Mouse (Mus musculus) stomach, postnatal 0 days (tissue): ENCODE results near the gene Snapc5.

Experiments
- CTCF ChIP-seq: IDR thresholded peaks from 2 replicates; pipeline ENCODE4 v1.5.1; 2016; ENCODE audit warnings: antibody characterized with exemption, low read depth, mild to moderate bottlenecking, moderate library complexity
- EP300 ChIP-seq: optimal IDR thresholded peaks from 2 replicates; pipeline ENCODE3; 2016; ENCODE audit warnings: antibody characterized with exemption

DNA sequence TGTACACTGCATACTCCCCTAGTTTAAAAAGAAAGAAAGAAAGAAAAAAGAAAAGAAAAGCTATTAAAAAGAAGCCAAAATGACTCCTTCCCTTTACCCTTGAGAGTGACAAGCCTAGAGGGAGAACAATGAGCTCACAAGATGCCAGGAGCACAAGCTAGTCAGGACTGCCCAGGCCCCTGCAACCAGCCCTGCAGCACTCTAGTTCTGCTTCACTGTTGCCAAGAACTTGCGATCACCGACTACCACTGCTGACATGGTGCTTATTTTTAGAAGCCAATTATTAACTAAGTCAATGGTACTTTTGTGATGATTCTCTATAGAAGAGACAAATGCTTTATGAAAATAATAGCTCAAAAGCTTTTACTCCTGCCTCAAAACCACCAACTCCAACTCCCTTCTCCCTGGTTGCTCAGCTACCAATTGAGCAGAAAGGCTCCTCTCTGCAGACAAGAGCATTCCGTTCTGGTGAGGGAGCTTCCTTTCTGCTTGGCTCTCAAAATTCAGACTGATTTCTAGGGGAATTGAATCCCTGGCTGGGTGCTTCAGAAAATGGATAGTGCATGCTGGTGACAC, 28.5 kb downstream of the Snapc5 start:
- TF ChIP-seq EP300, result no peak
- TF ChIP-seq CTCF, result no peak
